Mouse (Mus musculus): ENCODE measurements around the gene Hook2. TPM values are rescaled to one million over a fixed set of nuclear protein-coding genes. Genes with fewer than 3 reads are reported as not detected.

The Hook2 gene
- polyA plus RNA-seq, 1 experiment: 7.0 TPM

- Histone ChIP-seq H3K79me3 (ENCODE audit: low read depth) (no peaks in the 10 kb centered on the region), H3K79me2 (ENCODE audit: control insufficient read depth, insufficient read depth) (no peaks in the 10 kb centered on the region), H3K27me3 (ENCODE audit: control insufficient read depth, insufficient read depth, insufficient read length) (no peaks in the 10 kb centered on the region), H3K4me3 (ENCODE audit: insufficient read depth, poor library complexity, severe bottlenecking) (no peak overlapping the region), H3ac (ENCODE audit: control insufficient read depth, insufficient read length, low read depth) (peak overlapping the region; percentile 8), H3K36me3 (ENCODE audit: control insufficient read depth, insufficient read depth) (no peaks in the 10 kb centered on the region)
- TF ChIP-seq MAX (IDR thresholded peaks at IDR 0.05) (no peak), MYOG (IDR thresholded peaks at IDR 0.05; ENCODE audit: control insufficient read depth, extremely low read depth, insufficient read length) (no peak), USF1 (IDR thresholded peaks at IDR 0.05; ENCODE audit: low read depth) (no peak), CTCF (IDR thresholded peaks at IDR 0.05; ENCODE audit: control insufficient read depth, insufficient read depth, insufficient read length) (no peak), MYOD1 (IDR thresholded peaks at IDR 0.05; ENCODE audit: control insufficient read depth, insufficient read length, low read depth) (no peak), FOSL1 (IDR thresholded peaks at IDR 0.05; ENCODE audit: insufficient read depth, low read length, poor library complexity, severe bottlenecking) (no peak), CEBPB (IDR thresholded peaks at IDR 0.05; ENCODE audit: low read depth) (no peak)
Measured at GRCm38 (mm10) chr8:84989311-84989731, 1.1 kb upstream of the Hook2 start.

GRCm38 (mm10) chr8:84989810-84990209 lies 593 bp upstream of the Hook2 start:
- Histone ChIP-seq H3K4me3 (ENCODE audit: insufficient read depth, poor library complexity, severe bottlenecking) (peak overlapping the region; percentile 35), H3ac (ENCODE audit: control insufficient read depth, insufficient read length, low read depth) (peak overlapping the region; percentile 62), H3K79me3 (ENCODE audit: low read depth) (no peaks in the 10 kb centered on the region), H3K36me3 (ENCODE audit: control insufficient read depth, insufficient read depth) (no peaks in the 10 kb centered on the region), H3K27me3 (ENCODE audit: control insufficient read depth, insufficient read depth, insufficient read length) (no peaks in the 10 kb centered on the region), H3K79me2 (ENCODE audit: control insufficient read depth, insufficient read depth) (no peaks in the 10 kb centered on the region)
- no peak for TF ChIP-seq FOSL1 (IDR thresholded peaks at IDR 0.05; ENCODE audit: insufficient read depth, low read length, poor library complexity, severe bottlenecking)
- no peak for TF ChIP-seq MYOD1 (IDR thresholded peaks at IDR 0.05; ENCODE audit: control insufficient read depth, insufficient read length, low read depth)
- TF ChIP-seq CTCF (IDR thresholded peaks at IDR 0.05; ENCODE audit: control insufficient read depth, insufficient read depth, insufficient read length): peak; percentile 88
- no peak for TF ChIP-seq CEBPB (IDR thresholded peaks at IDR 0.05; ENCODE audit: low read depth)
- TF ChIP-seq MAX (IDR thresholded peaks at IDR 0.05): peak; percentile 27
- no peak for TF ChIP-seq USF1 (IDR thresholded peaks at IDR 0.05; ENCODE audit: low read depth)
- TF ChIP-seq MYOG (IDR thresholded peaks at IDR 0.05; ENCODE audit: control insufficient read depth, extremely low read depth, insufficient read length): no peak

GRCm38 (mm10) chr8:84990836-84991235 lies 433 bp downstream of the Hook2 start:
- no peaks in the 10 kb centered on the region for H3K36me3 ChIP-seq (ENCODE audit: control insufficient read depth, insufficient read depth)
- H3K4me3 ChIP-seq (ENCODE audit: insufficient read depth, poor library complexity, severe bottlenecking): peak overlapping the region; percentile 35
- H3K79me3 ChIP-seq (ENCODE audit: low read depth): no peaks in the 10 kb centered on the region
- TF ChIP-seq FOSL1 (IDR thresholded peaks at IDR 0.05; ENCODE audit: insufficient read depth, low read length, poor library complexity, severe bottlenecking): no peak
- TF ChIP-seq USF1 (IDR thresholded peaks at IDR 0.05; ENCODE audit: low read depth): peak; percentile 47
- peak overlapping the region; percentile 79 for H3ac ChIP-seq (ENCODE audit: control insufficient read depth, insufficient read length, low read depth)
- H3K27me3 ChIP-seq (ENCODE audit: control insufficient read depth, insufficient read depth, insufficient read length): no peaks in the 10 kb centered on the region
- H3K79me2 ChIP-seq (ENCODE audit: control insufficient read depth, insufficient read depth): no peaks in the 10 kb centered on the region

GRCm38 (mm10) chr8:84994375-84994774 lies 4.0 kb downstream of the Hook2 start:
- no peaks in the 10 kb centered on the region for H3K36me3 ChIP-seq (ENCODE audit: control insufficient read depth, insufficient read depth)
- H3K27me3 ChIP-seq (ENCODE audit: control insufficient read depth, insufficient read depth, insufficient read length): no peaks in the 10 kb centered on the region
- H3K4me3 ChIP-seq (ENCODE audit: insufficient read depth, poor library complexity, severe bottlenecking): no peak overlapping the region
- H3ac ChIP-seq (ENCODE audit: control insufficient read depth, insufficient read length, low read depth): no peak overlapping the region
- H3K79me3 ChIP-seq (ENCODE audit: low read depth): no peaks in the 10 kb centered on the region
- no peak for TF ChIP-seq CEBPB (IDR thresholded peaks at IDR 0.05; ENCODE audit: low read depth)
- no peak for TF ChIP-seq MYOG (IDR thresholded peaks at IDR 0.05; ENCODE audit: control insufficient read depth, extremely low read depth, insufficient read length)
- TF ChIP-seq USF1 (IDR thresholded peaks at IDR 0.05; ENCODE audit: low read depth): no peak
- TF ChIP-seq MYOD1 (IDR thresholded peaks at IDR 0.05; ENCODE audit: control insufficient read depth, insufficient read length, low read depth): no peak
- TF ChIP-seq MAX (IDR thresholded peaks at IDR 0.05): no peak
- no peak for TF ChIP-seq FOSL1 (IDR thresholded peaks at IDR 0.05; ENCODE audit: insufficient read depth, low read length, poor library complexity, severe bottlenecking)
- TF ChIP-seq CTCF (IDR thresholded peaks at IDR 0.05; ENCODE audit: control insufficient read depth, insufficient read depth, insufficient read length): no peak
- H3K79me2 ChIP-seq (ENCODE audit: control insufficient read depth, insufficient read depth): no peaks in the 10 kb centered on the region

GRCm38 (mm10) chr8:84995680-84996079 lies 5.3 kb downstream of the Hook2 start:
- Histone ChIP-seq H3K79me2 (ENCODE audit: control insufficient read depth, insufficient read depth) (no peaks in the 10 kb centered on the region), H3K36me3 (ENCODE audit: control insufficient read depth, insufficient read depth) (no peaks in the 10 kb centered on the region), H3K79me3 (ENCODE audit: low read depth) (no peaks in the 10 kb centered on the region), H3ac (ENCODE audit: control insufficient read depth, insufficient read length, low read depth) (no peak overlapping the region), H3K4me3 (ENCODE audit: insufficient read depth, poor library complexity, severe bottlenecking) (no peak overlapping the region), H3K27me3 (ENCODE audit: control insufficient read depth, insufficient read depth, insufficient read length) (no peaks in the 10 kb centered on the region)
- TF ChIP-seq MYOD1 (IDR thresholded peaks at IDR 0.05; ENCODE audit: control insufficient read depth, insufficient read length, low read depth) (peak; percentile 41), FOSL1 (IDR thresholded peaks at IDR 0.05; ENCODE audit: insufficient read depth, low read length, poor library complexity, severe bottlenecking) (no peak)

GRCm38 (mm10) chr8:84996978-84997377 lies 6.6 kb downstream of the Hook2 start:
- Histone ChIP-seq H3K79me3 (ENCODE audit: low read depth) (no peaks in the 10 kb centered on the region), H3K36me3 (ENCODE audit: control insufficient read depth, insufficient read depth) (no peaks in the 10 kb centered on the region), H3K27me3 (ENCODE audit: control insufficient read depth, insufficient read depth, insufficient read length) (no peaks in the 10 kb centered on the region), H3K4me3 (ENCODE audit: insufficient read depth, poor library complexity, severe bottlenecking) (no peak overlapping the region), H3K79me2 (ENCODE audit: control insufficient read depth, insufficient read depth) (no peaks in the 10 kb centered on the region), H3ac (ENCODE audit: control insufficient read depth, insufficient read length, low read depth) (no peak overlapping the region)
- TF ChIP-seq MAX (IDR thresholded peaks at IDR 0.05): no peak
- no peak for TF ChIP-seq MYOD1 (IDR thresholded peaks at IDR 0.05; ENCODE audit: control insufficient read depth, insufficient read length, low read depth)
- TF ChIP-seq FOSL1 (IDR thresholded peaks at IDR 0.05; ENCODE audit: insufficient read depth, low read length, poor library complexity, severe bottlenecking): no peak
- no peak for TF ChIP-seq MYOG (IDR thresholded peaks at IDR 0.05; ENCODE audit: control insufficient read depth, extremely low read depth, insufficient read length)
- no peak for TF ChIP-seq CTCF (IDR thresholded peaks at IDR 0.05; ENCODE audit: control insufficient read depth, insufficient read depth, insufficient read length)
- no peak for TF ChIP-seq USF1 (IDR thresholded peaks at IDR 0.05; ENCODE audit: low read depth)
- no peak for TF ChIP-seq CEBPB (IDR thresholded peaks at IDR 0.05; ENCODE audit: low read depth)

All from C2C12 (cell line).